Mouse (Mus musculus): ENCODE data around the gene Mkln1. TPM values are rescaled to one million over a fixed set of nuclear protein-coding genes. Genes with fewer than 3 reads are reported as not detected.

The Mkln1 gene
- total RNA-seq (2014; fragmentation: Nextera tagmentation) (78.8 and 118 TPM in 2 replicates), total RNA-seq (2017) (152 and 153 TPM in 2 replicates)

- peak; percentile 89 for ATAC-seq (replicated peaks; ENCODE audit: poor library complexity, severe bottlenecking)
Measured at GRCm38 (mm10) chr6:31398431-31399205, at the start of gene Mkln1. Gene Mkln1, plus strand, starts transcription at chr6:31398735.

- ATAC-seq (replicated peaks; ENCODE audit: poor library complexity, severe bottlenecking) = peak; percentile 27
Measured at GRCm38 (mm10) chr6:31356444-31357191, 41.9 kb upstream of the Mkln1 start.

DNA sequence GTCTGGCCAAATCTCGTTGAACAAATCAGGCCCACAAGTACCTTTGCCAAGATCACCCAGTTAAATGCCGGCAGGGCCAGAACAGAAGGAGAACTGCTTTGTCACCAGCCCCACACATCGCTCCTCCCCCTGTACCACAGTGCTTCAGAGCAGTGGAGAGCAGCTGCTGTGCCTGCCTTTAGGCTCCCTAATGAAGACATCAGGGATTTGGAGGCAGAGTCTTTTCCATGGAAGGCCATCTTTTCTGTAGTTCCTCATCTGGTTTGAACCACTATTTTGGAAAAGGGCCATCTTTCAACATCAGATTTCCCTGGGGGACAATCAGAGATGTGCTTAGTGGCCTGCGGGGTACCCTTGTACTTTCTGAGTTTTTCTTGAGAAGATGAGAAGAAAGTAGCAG, 41.2 kb upstream of the Mkln1 start:
- ATAC-seq (replicated peaks; ENCODE audit: poor library complexity, severe bottlenecking) = no peak

DNA sequence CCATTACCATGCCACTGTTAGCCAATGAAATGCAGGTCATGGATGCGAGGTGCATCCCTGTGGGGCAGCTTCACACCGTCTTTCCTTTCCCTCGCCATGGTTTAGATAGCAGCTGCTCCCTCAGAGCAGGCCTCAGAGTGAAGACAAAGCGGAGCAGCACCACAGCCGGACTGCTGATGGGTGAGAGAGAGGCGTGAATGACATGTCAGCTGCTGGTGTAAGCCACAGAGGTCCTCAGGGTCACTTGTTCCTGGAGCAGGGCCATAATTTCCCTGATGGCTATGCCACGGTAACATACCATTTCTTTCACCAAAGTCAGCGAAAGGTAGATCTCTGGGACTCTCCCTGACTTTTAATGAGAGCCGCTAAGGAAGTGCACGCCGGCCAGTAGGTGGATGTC, 35.9 kb upstream of the Mkln1 start:
- no peak for ATAC-seq (replicated peaks; ENCODE audit: poor library complexity, severe bottlenecking)

GRCm38 (mm10) chr6:31364399-31364798, 34.1 kb upstream of the Mkln1 start:
- ATAC-seq (replicated peaks; ENCODE audit: poor library complexity, severe bottlenecking) = no peak

- ATAC-seq (replicated peaks; ENCODE audit: poor library complexity, severe bottlenecking) = no peak
Measured at GRCm38 (mm10) chr6:31367947-31368346, 30.6 kb upstream of the Mkln1 start.

DNA sequence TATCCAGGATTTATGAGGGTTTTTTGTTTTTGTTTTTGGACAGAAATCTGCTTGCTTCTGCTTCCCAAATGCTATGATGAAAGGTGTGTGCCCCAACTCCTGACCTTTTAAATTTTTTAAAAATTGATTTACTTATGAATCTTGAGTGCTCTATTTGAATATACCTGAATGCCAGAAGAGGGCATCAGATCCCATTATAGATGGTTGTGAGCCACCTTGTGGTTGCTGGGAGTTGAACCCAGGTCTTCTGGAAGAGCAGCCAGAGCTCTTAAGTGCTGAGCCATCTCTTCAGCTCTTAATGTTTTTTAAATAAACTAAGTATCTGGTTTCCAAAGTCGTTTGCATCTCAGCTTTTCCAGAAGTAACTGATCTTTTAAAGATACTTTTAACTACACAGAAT, 30.0 kb upstream of the Mkln1 start:
- no peak for ATAC-seq (replicated peaks; ENCODE audit: poor library complexity, severe bottlenecking)

GRCm38 (mm10) chr6:31369875-31370274, 28.7 kb upstream of the Mkln1 start:
- ATAC-seq (replicated peaks; ENCODE audit: poor library complexity, severe bottlenecking) = no peak

GRCm38 (mm10) chr6:31370550-31371061, 27.9 kb upstream of the Mkln1 start:
- ATAC-seq (replicated peaks; ENCODE audit: poor library complexity, severe bottlenecking) = no peak

GRCm38 (mm10) chr6:31371140-31371539, 27.4 kb upstream of the Mkln1 start:
- no peak for ATAC-seq (replicated peaks; ENCODE audit: poor library complexity, severe bottlenecking)

DNA sequence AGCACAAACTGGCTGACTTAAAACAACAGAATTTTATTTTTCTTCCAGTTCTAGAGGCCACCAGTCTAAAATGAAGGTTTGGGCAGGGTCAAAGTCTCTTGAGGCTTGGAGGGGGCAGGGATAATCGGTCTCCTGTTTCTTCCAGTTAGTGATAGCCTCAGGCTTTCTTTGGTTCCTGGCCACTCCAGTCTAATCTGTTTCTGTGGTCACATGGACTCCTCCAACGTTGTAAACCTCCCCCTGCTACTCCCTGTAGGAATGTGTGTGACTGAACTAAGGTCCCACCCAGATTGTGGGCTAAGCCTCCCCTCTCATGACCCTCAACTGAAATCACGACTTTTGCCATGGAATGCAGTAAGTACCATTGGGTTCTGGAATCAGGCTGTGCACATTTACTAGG, 25.9 kb upstream of the Mkln1 start:
- no peak for ATAC-seq (replicated peaks; ENCODE audit: poor library complexity, severe bottlenecking)

- ATAC-seq (replicated peaks; ENCODE audit: poor library complexity, severe bottlenecking) = peak; percentile 75
Measured at GRCm38 (mm10) chr6:31373084-31373673, 25.4 kb upstream of the Mkln1 start.

DNA sequence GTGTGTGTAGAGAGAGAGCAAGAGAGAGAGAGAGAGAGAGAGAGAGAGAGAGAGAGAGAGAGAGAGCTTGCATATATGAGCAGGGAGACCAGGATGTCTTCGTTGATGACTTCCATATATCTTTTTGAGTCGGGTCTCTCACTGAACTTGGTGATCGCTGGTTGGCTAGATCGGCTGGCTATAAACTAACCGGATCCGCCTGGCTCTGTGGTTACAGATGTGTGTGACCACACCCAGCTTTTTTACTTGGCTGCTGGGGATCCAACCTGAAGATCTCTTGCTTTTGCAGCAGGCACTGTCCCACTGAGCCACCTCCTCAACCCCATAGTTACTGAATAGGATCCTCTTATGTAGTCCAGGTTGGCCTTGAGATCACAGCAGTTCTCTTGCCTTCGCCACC, 15.5 kb upstream of the Mkln1 start:
- ATAC-seq (replicated peaks; ENCODE audit: poor library complexity, severe bottlenecking) = no peak

GRCm38 (mm10) chr6:31384794-31385193, 13.7 kb upstream of the Mkln1 start:
- no peak for ATAC-seq (replicated peaks; ENCODE audit: poor library complexity, severe bottlenecking)

DNA sequence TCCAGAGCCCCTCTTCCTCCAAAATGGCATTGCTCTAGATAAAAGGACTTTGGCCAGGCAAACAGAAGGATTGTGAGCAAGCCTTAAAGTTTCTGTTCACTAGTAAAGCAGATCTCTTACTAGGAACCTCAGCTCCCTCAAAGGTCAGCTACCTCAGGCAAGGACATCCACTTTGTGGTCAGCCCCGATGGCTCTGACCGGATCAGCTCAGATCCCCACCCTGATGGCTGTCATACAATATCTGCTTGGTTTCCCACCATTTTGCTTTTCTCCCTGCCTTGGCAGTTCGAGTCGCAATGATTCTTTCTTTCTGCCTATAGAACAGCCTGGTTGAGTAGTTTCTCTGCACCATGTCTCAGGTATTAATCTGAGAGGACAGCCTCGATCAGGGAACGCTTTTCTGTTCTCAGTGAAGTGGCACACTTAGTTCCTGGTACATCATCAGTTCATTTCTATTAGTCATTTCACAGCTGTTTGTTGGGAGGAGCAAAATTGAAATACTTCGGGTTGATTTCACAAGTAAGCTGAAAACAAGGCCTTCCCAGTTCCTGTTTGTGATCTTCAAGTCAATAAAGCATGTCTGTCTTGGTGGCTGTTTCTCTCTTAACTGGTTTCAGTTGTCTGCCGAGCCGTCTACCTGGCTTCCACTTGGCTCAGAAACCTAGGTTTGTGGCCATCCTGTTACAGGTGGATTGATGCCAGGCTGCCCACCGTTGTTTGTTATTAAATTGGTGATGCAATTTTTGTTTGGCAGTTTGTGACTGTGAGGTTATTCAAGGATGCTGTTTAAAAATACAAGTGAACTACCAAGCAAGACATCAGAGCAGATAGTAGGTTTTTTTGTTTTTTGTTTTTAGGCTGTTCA, 13.0 kb upstream of the Mkln1 start:
- peak; percentile 33; the same call in 1 of the 2 replicates for ATAC-seq (replicated peaks; ENCODE audit: poor library complexity, severe bottlenecking)

DNA sequence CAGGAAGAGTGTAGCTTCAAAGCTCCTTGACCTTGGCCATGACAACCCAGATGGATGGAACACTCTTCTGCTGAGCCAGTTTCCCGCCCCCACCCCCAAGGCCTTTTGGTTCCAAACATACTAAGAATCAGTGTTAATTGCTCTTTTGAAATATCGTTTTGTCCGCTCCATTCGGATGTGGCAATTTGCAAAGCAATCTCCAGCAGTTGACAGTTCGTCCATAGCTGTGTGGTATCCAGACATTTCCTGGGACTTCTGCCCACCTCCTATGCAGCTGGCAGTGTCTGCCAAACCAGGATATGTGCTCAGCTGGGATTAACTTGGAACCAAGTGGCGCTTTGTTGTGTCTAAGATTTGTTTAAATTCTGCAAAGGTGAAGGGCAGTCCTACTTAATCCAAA, 8.8 kb upstream of the Mkln1 start:
- no peak for ATAC-seq (replicated peaks; ENCODE audit: poor library complexity, severe bottlenecking)

DNA sequence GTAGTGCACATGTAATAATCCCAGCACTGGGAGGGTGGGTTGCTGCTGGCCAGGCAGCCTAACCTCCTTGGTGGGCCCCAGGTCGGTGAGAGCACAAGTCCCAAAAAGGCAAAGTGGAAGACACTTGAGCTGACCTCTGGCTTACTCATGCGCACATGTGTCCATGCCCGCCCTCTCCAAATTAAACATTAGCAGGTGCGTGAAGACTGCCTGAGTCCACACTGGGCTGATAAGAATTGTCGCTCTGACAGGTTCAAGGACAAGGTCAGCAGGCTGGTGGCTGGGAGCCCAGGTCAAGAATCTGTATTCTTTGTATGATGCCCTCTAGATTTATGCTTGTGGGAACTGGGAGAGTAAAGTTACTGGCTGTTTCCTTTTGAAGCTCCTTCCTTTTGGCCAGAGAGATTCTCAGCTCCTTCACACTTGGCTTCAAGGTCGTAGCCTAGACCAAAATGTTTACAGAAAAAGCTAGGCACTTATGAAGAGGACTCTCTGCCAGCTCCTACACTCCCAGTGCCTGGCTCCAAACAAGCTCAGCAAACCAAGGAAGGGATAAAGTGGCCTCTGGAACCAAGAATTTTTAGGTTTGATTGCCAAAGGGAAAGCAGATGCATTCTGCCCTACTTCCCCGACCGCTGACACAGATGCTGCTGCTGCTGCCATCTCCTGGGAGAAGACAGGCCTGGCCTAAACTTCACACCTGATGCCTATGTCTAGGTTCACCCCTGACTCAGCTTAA, 8.1 kb upstream of the Mkln1 start:
- ATAC-seq (replicated peaks; ENCODE audit: poor library complexity, severe bottlenecking) = no peak

DNA sequence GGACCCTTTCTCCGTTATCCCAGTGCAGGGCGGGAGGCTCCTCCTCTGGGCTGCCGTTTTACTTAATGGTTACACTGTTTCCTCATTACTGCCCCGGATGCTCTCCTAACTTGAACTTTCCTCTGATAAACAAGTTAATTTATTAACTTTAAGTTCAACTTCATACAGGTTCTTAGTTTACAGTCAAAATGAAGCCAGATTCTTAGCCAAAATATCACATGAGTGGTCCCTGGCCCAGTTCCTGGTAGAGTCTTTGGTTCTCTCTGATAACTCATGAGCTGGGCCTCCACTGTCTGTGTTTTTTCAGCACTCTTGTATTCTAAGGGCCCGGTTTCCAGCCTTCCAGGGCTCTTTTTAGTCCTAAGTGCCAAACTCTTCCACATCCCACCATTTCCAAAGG, 5.7 kb upstream of the Mkln1 start:
- ATAC-seq (replicated peaks; ENCODE audit: poor library complexity, severe bottlenecking) = no peak

DNA sequence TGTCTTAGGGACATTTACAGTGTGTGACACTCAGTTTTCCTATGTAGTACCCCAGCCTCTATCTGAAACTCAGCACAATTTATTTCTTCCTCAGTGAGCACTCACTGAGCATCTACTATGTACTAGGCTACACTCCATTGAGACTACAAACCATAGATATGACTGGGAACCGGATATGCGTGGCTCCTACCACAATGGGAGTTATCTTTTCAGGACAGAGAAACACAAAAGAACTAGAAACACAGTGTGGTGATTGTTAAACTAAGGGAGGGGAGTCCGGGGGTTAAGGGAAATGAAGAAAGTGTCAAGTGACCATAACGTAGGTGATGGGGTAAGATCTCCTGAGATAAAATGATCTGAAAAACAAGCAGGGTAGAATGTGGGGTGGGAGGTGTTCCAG, 2.4 kb upstream of the Mkln1 start:
- no peak for ATAC-seq (replicated peaks; ENCODE audit: poor library complexity, severe bottlenecking)
